Mouse (Mus musculus): ENCODE data around the gene Foxi1. TPM values are rescaled to one million over a fixed set of nuclear protein-coding genes. Genes with fewer than 3 reads are reported as not detected.
"Not testable (repeated sequence)": the region's sequence is repeated elsewhere in the genome, so short reads cannot be mapped to it uniquely, and the experiment has no call there.

Foxi1 gene
- polyA plus RNA-seq, 1 experiment from 2014 or later, result not detected

DNA sequence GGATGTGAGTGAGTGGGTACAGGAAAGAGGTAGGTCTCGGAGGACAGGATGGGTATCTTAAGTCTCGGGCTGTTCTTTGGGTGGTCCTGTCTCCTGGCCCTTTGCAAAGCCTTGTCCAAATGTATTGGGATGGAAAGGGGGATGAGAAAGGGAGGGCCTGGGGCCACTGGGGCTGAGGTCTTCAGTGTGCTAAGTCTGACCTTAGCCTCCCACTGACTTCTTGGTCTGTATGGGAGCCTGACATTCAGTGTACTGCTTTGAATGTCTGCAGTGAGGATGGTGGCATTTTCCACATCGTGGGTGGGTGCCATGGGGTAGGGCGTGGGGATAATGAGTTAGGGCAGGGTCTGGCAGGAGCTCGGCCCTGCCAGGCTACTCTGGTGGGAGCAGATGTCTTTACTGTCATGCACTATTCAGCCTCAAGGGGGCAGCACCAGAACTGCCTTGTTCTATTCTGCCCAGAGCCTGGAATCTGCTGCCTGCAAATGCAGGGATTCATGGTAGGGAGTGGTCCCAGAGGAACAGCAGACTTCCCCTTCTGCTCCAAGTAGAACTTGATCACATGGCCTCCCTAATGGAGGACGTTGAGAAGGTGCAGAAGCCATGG lies 21.0 kb upstream of the Foxi1 start:
- Histone ChIP-seq H3K36me3 (ENCODE audit: insufficient read depth, low read length) (no peaks in the 10 kb centered on the region), H3K27me3 (replicated peaks; ENCODE audit: insufficient read depth, low read length) (no peaks in the 10 kb centered on the region), H3K4me2 (replicated peaks; ENCODE audit: low read depth, low read length) (no peak overlapping the region), H3K9me3 (ENCODE audit: low read length) (no peaks in the 10 kb centered on the region), H3K4me1 (ENCODE audit: insufficient read depth, low read depth, low read length) (no peaks in the 10 kb centered on the region), H3K4me3 (ENCODE audit: low read depth, low read length) (no peak overlapping the region), H3K9ac (replicated peaks; ENCODE audit: low read depth) (no peak overlapping the region), H3K27ac (ENCODE audit: low read length) (no peak overlapping the region)
- peak; percentile 26; the same call in 1 of the 2 replicates for ATAC-seq
- TF ChIP-seq EP300 (IDR thresholded peaks at IDR 0.05) (no peak), CTCF (IDR thresholded peaks at IDR 0.05) (peak; percentile 74)
- 39% methylated on average over 6 of the region's 6 CpGs for WGBS
- peak; percentile 46 for DNase-seq (ENCODE audit: low spot score)

DNA sequence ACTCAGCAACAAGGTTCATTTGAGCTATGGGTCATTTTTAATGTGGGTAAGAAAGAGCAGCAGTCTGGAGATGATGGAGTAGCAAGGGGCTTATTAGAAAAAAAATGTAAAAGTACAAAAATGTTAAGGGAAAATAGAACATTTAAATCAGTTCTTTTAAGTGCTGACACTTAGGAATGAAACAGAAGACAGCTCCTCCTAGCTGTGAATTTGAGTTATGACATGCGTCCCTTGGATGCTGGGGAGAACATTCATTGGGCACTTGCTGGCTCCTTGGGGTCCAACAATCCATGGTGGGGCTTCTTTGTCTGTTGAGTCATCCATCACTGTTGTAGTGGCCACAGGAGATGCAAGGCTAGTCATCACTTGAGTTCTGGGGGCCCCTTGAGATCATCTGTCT lies 19.3 kb upstream of the Foxi1 start:
- no peak for ATAC-seq
- no peak overlapping the region for H3K9ac ChIP-seq (replicated peaks; ENCODE audit: low read depth)
- H3K4me1 ChIP-seq (ENCODE audit: insufficient read depth, low read depth, low read length), result no peaks in the 10 kb centered on the region
- no peaks in the 10 kb centered on the region for H3K36me3 ChIP-seq (ENCODE audit: insufficient read depth, low read length)
- DNase-seq (ENCODE audit: low spot score), result no peak
- H3K27ac ChIP-seq (ENCODE audit: low read length), result no peak overlapping the region
- H3K4me2 ChIP-seq (replicated peaks; ENCODE audit: low read depth, low read length), result no peak overlapping the region
- no peaks in the 10 kb centered on the region for H3K27me3 ChIP-seq (replicated peaks; ENCODE audit: insufficient read depth, low read length)
- TF ChIP-seq CTCF (IDR thresholded peaks at IDR 0.05) (peak; percentile 61), EP300 (IDR thresholded peaks at IDR 0.05) (no peak)
- H3K9me3 ChIP-seq (ENCODE audit: low read length), result no peaks in the 10 kb centered on the region
- 69% methylated on average over 1 of the region's 1 CpGs for WGBS
- H3K4me3 ChIP-seq (ENCODE audit: low read depth, low read length), result no peak overlapping the region

DNA sequence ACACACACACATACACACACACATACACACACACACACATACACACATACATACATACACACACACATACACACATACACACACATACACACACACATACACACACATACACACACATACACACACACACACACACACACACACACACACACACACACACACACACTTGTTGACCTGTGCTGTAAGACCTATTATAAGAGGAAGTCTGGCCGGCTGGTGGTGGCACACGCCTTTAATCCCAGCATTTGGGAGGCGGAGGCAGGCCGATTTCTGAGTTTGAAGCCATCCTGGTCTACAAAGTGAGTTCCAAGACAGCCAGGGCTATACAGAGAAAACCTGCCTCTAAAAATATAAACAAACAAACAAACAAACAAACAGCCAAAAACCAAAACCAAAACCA lies 12.7 kb upstream of the Foxi1 start:
- not testable (repeated sequence) for ATAC-seq; H3K4me2 ChIP-seq (replicated peaks; ENCODE audit: low read depth, low read length); H3K4me1 ChIP-seq (ENCODE audit: insufficient read depth, low read depth, low read length); H3K36me3 ChIP-seq (ENCODE audit: insufficient read depth, low read length); DNase-seq (ENCODE audit: low spot score); H3K9ac ChIP-seq (replicated peaks; ENCODE audit: low read depth); H3K27ac ChIP-seq (ENCODE audit: low read length); H3K9me3 ChIP-seq (ENCODE audit: low read length); H3K4me3 ChIP-seq (ENCODE audit: low read depth, low read length); H3K27me3 ChIP-seq (replicated peaks; ENCODE audit: insufficient read depth, low read length)
- WGBS, result 80% methylated on average over 4 of the region's 4 CpGs

DNA sequence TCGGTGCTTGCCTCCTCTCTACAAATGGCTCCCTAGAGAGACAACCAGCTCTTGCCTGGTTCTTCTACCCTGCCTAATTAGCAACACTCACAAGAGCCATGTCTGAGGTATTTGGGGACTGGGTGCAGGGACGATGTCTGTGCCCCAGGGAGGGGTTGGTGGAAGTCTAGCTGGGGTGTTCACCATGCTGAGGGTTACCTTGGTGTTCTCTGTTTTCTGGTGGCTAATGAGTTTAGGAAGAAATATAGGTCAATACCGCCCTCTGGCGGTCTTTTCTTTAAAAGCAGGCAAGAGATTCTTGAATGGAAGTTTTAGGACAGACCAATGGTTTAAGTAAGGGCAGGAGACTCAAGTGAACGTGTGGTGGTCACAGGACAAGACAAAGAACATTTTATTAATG lies 5.0 kb upstream of the Foxi1 start:
- H3K4me1 ChIP-seq (ENCODE audit: insufficient read depth, low read depth, low read length), result no peaks in the 10 kb centered on the region
- no peaks in the 10 kb centered on the region for H3K9me3 ChIP-seq (ENCODE audit: low read length)
- TF ChIP-seq EP300 (IDR thresholded peaks at IDR 0.05), result no peak
- peak; percentile 68 for TF ChIP-seq CTCF (IDR thresholded peaks at IDR 0.05)
- no peaks in the 10 kb centered on the region for H3K27me3 ChIP-seq (replicated peaks; ENCODE audit: insufficient read depth, low read length)
- H3K27ac ChIP-seq (ENCODE audit: low read length), result no peak overlapping the region
- no peak overlapping the region for H3K4me2 ChIP-seq (replicated peaks; ENCODE audit: low read depth, low read length)
- 15% methylated on average over 5 of the region's 5 CpGs for WGBS
- ATAC-seq (no peak), DNase-seq (ENCODE audit: low spot score) (peak; percentile 68)
- H3K9ac ChIP-seq (replicated peaks; ENCODE audit: low read depth), result no peak overlapping the region
- H3K4me3 ChIP-seq (ENCODE audit: low read depth, low read length), result no peak overlapping the region
- H3K36me3 ChIP-seq (ENCODE audit: insufficient read depth, low read length), result no peaks in the 10 kb centered on the region

DNA sequence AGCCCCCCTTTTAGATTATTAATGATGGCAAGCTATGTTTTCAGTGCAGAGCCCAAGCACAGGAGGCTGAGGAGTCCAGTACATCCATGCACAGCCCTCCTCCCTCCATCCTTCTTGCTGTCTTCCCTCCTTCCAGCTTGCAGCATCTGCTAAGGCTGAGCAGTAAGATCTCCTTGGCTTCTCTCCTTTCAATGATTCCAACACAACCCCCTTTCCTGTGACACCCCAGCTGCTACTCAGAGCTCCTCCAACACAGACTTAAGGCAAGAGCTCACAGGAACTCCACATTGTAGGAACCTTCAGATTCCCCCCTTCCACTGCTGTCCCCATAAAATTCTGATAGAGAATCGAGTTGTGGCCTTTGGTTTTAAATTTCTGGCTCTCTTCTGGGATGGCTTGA lies 5.1 kb downstream of the Foxi1 start:
- H3K9ac ChIP-seq (replicated peaks; ENCODE audit: low read depth), result no peak overlapping the region
- no peaks in the 10 kb centered on the region for H3K36me3 ChIP-seq (ENCODE audit: insufficient read depth, low read length)
- H3K4me1 ChIP-seq (ENCODE audit: insufficient read depth, low read depth, low read length), result no peaks in the 10 kb centered on the region
- TF ChIP-seq EP300 (IDR thresholded peaks at IDR 0.05) (no peak), CTCF (IDR thresholded peaks at IDR 0.05) (no peak)
- H3K27me3 ChIP-seq (replicated peaks; ENCODE audit: insufficient read depth, low read length), result no peaks in the 10 kb centered on the region; the same call in 1 of the 2 replicates
- 26% methylated on average over 1 of the region's 1 CpGs for WGBS
- no peak overlapping the region for H3K4me2 ChIP-seq (replicated peaks; ENCODE audit: low read depth, low read length)
- no peak for ATAC-seq
- H3K27ac ChIP-seq (ENCODE audit: low read length), result no peak overlapping the region
- H3K9me3 ChIP-seq (ENCODE audit: low read length), result no peaks in the 10 kb centered on the region
- H3K4me3 ChIP-seq (ENCODE audit: low read depth, low read length), result no peak overlapping the region
- DNase-seq (ENCODE audit: low spot score), result no peak

DNA sequence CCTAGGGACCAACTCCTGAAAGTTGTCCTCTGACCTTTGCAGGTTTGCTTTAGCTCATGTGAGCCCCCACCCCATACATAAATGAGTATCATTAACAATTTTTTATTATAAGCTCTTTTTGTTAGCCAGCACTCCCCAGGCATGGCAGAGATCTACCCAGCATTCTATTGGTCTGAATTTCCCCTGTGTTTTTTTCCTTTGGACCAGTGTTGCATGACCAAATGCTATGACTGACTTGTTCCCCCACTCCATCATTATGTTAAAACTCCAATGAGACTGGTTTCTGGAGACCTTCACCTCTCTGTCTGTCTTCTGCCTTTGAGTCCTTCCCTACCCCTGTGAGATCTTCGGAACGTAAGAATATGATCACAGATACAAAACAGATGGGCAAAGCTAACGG lies 12.7 kb downstream of the Foxi1 start:
- ATAC-seq (no peak), DNase-seq (ENCODE audit: low spot score) (no peak)
- H3K36me3 ChIP-seq (ENCODE audit: insufficient read depth, low read length), result no peaks in the 10 kb centered on the region
- no peak overlapping the region for H3K4me2 ChIP-seq (replicated peaks; ENCODE audit: low read depth, low read length)
- TF ChIP-seq EP300 (IDR thresholded peaks at IDR 0.05), result no peak
- TF ChIP-seq CTCF (IDR thresholded peaks at IDR 0.05), result no peak
- 83% methylated on average over 3 of the region's 3 CpGs for WGBS
- no peaks in the 10 kb centered on the region for H3K9me3 ChIP-seq (ENCODE audit: low read length)
- no peak overlapping the region for H3K27ac ChIP-seq (ENCODE audit: low read length)
- H3K9ac ChIP-seq (replicated peaks; ENCODE audit: low read depth), result no peak overlapping the region
- H3K4me3 ChIP-seq (ENCODE audit: low read depth, low read length), result no peak overlapping the region
- H3K4me1 ChIP-seq (ENCODE audit: insufficient read depth, low read depth, low read length), result no peaks in the 10 kb centered on the region; the same call in 1 of the 2 replicates
- H3K27me3 ChIP-seq (replicated peaks; ENCODE audit: insufficient read depth, low read length), result no peaks in the 10 kb centered on the region
